Mouse (Mus musculus): ENCODE data around the gene Mob3b. TPM values are rescaled to one million over a fixed set of nuclear protein-coding genes. Genes with fewer than 3 reads are reported as not detected.
A peak's percentile ranks its signal among the peaks of the same experiment; 100 is the strongest.
"Not testable (repeated sequence)": the region's sequence is repeated elsewhere in the genome, so short reads cannot be mapped to it uniquely, and the experiment has no call there.

Gene Mob3b
- polyA plus RNA-seq, 1 experiment from 2014 or later, result 20.7 TPM

DNA sequence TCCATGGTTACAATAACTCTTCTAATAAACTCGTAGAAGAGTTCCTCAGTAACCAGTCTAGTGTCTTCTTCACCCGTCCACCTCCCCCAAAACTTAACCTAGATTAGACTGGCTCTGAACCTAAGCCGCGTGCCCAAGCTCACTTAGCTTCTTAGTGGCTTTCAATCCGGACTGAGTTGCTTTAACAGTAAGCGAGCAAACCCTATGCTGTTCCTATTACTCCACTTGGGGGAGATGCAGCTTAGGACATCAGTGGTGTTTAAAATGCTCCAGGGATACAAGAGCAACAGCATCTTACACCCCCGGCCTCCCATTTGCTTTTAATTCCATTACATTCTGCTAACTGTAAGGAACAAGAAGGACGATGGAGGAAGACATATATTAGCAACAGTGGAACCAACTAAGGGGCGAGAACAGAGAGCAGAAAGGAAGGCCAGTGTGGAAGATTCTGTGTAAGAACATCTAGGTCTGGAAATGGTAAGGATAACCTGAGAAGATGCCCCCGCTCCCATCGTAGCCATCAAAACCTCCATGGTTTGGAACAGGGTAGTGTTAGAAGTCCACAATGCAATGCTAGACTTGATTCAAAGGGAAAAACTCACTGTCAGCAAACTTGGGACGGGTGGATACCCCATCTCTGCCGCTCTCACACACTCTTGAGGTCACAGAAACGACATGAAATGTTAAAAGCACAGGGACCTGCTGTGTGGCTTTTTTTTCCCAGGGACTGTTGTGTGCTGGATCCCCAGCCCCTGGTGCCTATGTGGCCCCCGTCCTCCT, 196.3 kb downstream of the Mob3b start:
- H3K27ac ChIP-seq, result no peak overlapping the region
- H3K9ac ChIP-seq, result no peak overlapping the region
- no peak overlapping the region for H3K4me3 ChIP-seq (replicated peaks)
- H3K4me1 ChIP-seq, result peaks cover 7% of the 10 kb centered on the region; the same call in 1 of the 2 replicates
- no peaks in the 10 kb centered on the region for H3K27me3 ChIP-seq
- H3K9me3 ChIP-seq, result no peaks in the 10 kb centered on the region
- WGBS, result 79% methylated on average over 15 of the region's 15 CpGs
- H3K36me3 ChIP-seq (replicated peaks), result no peaks in the 10 kb centered on the region
- no peak overlapping the region; the same call in 1 of the 2 replicates for H3K4me2 ChIP-seq
- ATAC-seq (ENCODE audit: low FRiP score), result no peak

- H3K4me2 ChIP-seq, result no peak overlapping the region
- no peaks in the 10 kb centered on the region for H3K27me3 ChIP-seq
- 84% methylated on average over 6 of the region's 6 CpGs for WGBS
- no peaks in the 10 kb centered on the region for H3K36me3 ChIP-seq (replicated peaks)
- peaks cover 7% of the 10 kb centered on the region; the same call in 1 of the 2 replicates for H3K4me1 ChIP-seq
- H3K27ac ChIP-seq, result no peak overlapping the region
- H3K9ac ChIP-seq, result no peak overlapping the region
- no peak for ATAC-seq (ENCODE audit: low FRiP score)
- no peak overlapping the region for H3K4me3 ChIP-seq (replicated peaks)
- no peaks in the 10 kb centered on the region for H3K9me3 ChIP-seq
Observed at GRCm38 (mm10) chr4:34959477-34959876, 197.8 kb downstream of the Mob3b start.

DNA sequence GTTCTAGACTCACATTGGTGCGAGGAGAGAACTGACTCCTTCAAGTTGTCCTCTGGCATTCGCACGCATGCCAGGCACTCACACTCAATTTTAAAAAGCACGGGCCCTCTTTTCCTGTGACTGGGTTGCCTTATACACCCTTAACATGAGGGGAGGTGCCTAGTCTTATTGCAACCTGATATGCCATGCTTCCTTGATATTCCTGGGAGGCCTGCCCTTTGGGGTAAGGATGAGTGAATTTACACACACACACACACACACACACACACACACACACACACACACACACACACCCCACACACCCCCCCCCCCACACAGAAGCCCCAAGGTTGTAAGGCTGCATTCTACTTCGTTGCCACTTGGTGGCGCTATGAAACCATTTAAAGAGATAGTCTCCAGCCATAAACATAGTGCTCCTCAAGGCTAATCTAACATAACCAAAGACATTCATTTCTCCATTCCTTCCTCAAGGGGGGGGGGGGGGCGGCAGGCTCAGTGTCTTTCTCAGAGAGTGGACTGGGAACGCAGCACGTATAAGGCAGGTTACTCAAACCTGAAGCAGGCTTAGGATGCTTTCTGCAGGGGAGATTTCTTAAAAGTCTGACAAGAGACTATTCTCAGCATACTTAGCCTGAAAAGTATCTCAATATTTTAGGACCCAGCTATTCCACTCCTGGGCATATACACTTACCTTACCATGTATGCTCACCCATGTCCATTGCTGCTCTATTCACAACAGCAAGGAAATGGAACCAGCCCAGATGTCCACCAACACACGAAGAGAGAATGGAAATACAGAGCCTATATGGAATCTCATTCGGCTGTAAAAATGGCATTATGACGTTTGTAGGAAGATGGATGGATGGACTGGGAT, 198.9 kb downstream of the Mob3b start:
- ATAC-seq (ENCODE audit: low FRiP score), result peak; percentile 60
- no peaks in the 10 kb centered on the region for H3K27me3 ChIP-seq
- peaks cover 3% of the 10 kb centered on the region; the same call in 1 of the 2 replicates for H3K36me3 ChIP-seq (replicated peaks)
- H3K4me1 ChIP-seq, result peaks cover 7% of the 10 kb centered on the region; the same call in 1 of the 2 replicates
- no peaks in the 10 kb centered on the region for H3K9me3 ChIP-seq
- H3K27ac ChIP-seq, result no peak overlapping the region
- 46% methylated on average over 12 of the region's 12 CpGs for WGBS
- no peak overlapping the region for H3K9ac ChIP-seq
- H3K4me3 ChIP-seq (replicated peaks), result no peak overlapping the region
- no peak overlapping the region for H3K4me2 ChIP-seq

GRCm38 (mm10) chr4:34953716-34954115, 203.6 kb downstream of the Mob3b start:
- Histone ChIP-seq H3K4me1 (0 out of 2 replicates have a peak, but pooled peaks cover 2% of the 10 kb centered on the region), H3K27me3 (no peaks in the 10 kb centered on the region), H3K27ac (no peak overlapping the region), H3K4me3 (replicated peaks) (no peak overlapping the region), H3K4me2 (no peak overlapping the region), H3K36me3 (replicated peaks) (peaks cover 5% of the 10 kb centered on the region; the same call in 1 of the 2 replicates), H3K9me3 (no peaks in the 10 kb centered on the region), H3K9ac (no peak overlapping the region)
- ATAC-seq (ENCODE audit: low FRiP score), result no peak
- 82% methylated on average over 10 of the region's 10 CpGs for WGBS

- Histone ChIP-seq H3K4me1 (no peaks in the 10 kb centered on the region), H3K36me3 (replicated peaks) (no peaks in the 10 kb centered on the region), H3K9ac (no peak overlapping the region), H3K9me3 (no peaks in the 10 kb centered on the region), H3K27me3 (no peaks in the 10 kb centered on the region), H3K4me2 (no peak overlapping the region), H3K4me3 (replicated peaks) (no peak overlapping the region), H3K27ac (no peak overlapping the region)
- no peak for ATAC-seq (ENCODE audit: low FRiP score)
Observed at GRCm38 (mm10) chr4:34947181-34947580, 210.1 kb downstream of the Mob3b start.

DNA sequence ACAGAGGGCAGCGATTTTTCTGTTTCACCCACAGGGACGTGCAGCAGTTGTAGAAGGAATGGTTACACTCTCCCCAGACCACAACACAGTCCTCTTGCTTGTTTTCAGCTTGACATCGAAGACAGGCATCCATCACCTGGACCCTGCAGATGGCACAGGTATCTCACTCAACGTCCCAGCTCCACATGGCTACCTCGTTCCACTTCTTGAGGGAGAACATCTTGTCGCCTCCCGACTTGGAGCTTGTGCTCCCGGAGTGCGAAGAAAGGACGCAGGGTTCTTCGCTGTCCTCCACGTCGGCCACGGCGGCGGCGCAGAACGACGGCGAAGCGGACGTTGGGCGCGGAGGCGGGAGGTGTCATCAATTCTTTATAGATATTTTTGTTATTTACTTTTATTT, 216.2 kb downstream of the Mob3b start:
- ATAC-seq (ENCODE audit: low FRiP score), result no peak
- H3K4me3 ChIP-seq (replicated peaks), result no peak overlapping the region
- 96% methylated on average over 25 of the region's 25 CpGs for WGBS

GRCm38 (mm10) chr4:34928386-34928785, 228.9 kb downstream of the Mob3b start:
- H3K9ac ChIP-seq; H3K4me2 ChIP-seq; H3K4me3 ChIP-seq (replicated peaks); H3K27ac ChIP-seq; H3K9me3 ChIP-seq; H3K4me1 ChIP-seq; H3K27me3 ChIP-seq; ATAC-seq (ENCODE audit: low FRiP score); H3K36me3 ChIP-seq (replicated peaks): not testable (repeated sequence)
- 78% methylated on average over 7 of the region's 7 CpGs for WGBS

More for the DNA sequence above, 216.2 kb downstream of the Mob3b start:
- no peaks in the 10 kb centered on the region for H3K36me3 ChIP-seq (replicated peaks)
- no peaks in the 10 kb centered on the region for H3K9me3 ChIP-seq
- H3K4me1 ChIP-seq, result no peaks in the 10 kb centered on the region
- no peaks in the 10 kb centered on the region for H3K27me3 ChIP-seq
- no peak overlapping the region for H3K27ac ChIP-seq
- H3K9ac ChIP-seq, result no peak overlapping the region
- H3K4me2 ChIP-seq, result no peak overlapping the region

DNA sequence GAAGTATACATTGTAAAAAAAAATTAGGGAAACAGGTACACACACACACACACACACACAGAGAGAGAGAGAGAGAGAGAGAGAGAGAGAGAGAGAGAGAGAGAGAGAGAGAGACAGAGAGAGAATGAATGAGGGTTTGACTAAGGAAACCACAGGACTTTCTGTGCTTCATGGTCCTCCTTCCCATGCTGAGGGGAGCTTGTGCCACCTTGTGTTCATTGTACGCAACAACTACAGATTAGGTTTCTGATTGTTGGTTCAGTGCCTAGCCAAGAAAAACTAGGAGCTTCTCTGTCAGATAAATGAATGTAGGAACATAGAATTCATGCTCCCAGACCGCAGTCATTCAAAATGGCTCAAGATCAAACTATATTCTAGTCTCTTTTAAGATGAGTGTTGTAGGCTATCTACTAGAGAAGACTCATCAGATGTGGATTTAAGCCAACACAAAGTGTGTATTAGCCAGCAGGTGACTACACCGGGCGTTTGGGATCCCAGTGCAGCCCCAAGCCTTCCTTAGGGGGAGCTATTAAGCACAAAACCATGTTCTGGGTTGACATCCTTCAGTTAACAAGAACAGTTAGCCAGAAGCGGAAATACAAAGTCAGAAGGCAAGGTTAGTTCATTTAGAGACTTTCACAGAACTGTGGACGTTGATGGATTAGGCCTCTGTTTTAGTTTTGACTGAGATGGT, 235.0 kb downstream of the Mob3b start:
- 67% methylated on average over 6 of the region's 6 CpGs for WGBS
- ATAC-seq (ENCODE audit: low FRiP score), result no peak
- no peak overlapping the region for H3K4me2 ChIP-seq

DNA sequence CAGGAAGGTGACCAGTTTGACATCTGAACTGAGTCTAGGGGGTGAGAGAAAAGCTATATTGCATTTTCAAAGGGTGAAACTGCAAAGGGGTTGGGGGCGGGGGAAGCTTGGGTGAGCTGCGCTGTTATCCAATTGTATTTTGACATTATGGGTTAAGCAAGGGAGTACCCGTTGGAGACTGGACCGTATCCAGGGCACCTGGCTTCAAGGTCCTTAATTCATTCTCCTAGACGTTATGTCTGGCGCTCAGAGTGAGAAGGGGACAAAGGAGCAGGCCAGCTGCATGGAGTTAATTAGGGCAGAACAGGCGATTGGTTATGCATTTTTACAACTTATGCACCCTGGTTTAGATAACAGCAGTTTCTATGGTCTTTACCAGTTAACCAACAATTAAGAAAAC, 239.9 kb downstream of the Mob3b start:
- no peak overlapping the region for H3K4me3 ChIP-seq (replicated peaks)
- WGBS, result 32% methylated on average over 7 of the region's 7 CpGs

More for the DNA sequence above, 235.0 kb downstream of the Mob3b start:
- H3K36me3 ChIP-seq (replicated peaks), result no peaks in the 10 kb centered on the region
- H3K27ac ChIP-seq, result no peak overlapping the region
- no peak overlapping the region for H3K4me3 ChIP-seq (replicated peaks)
- H3K9me3 ChIP-seq, result no peaks in the 10 kb centered on the region
- no peaks in the 10 kb centered on the region for H3K4me1 ChIP-seq
- no peak overlapping the region for H3K9ac ChIP-seq
- no peaks in the 10 kb centered on the region for H3K27me3 ChIP-seq

GRCm38 (mm10) chr4:34912171-34912570, 245.1 kb downstream of the Mob3b start:
- no peaks in the 10 kb centered on the region for H3K36me3 ChIP-seq (replicated peaks)
- H3K4me1 ChIP-seq, result no peaks in the 10 kb centered on the region
- ATAC-seq (ENCODE audit: low FRiP score), result no peak
- no peaks in the 10 kb centered on the region for H3K9me3 ChIP-seq
- H3K4me2 ChIP-seq, result no peak overlapping the region
- no peak overlapping the region for H3K9ac ChIP-seq
- no peak overlapping the region for H3K27ac ChIP-seq
- H3K27me3 ChIP-seq, result no peaks in the 10 kb centered on the region
- 86% methylated on average over 3 of the region's 3 CpGs for WGBS
- H3K4me3 ChIP-seq (replicated peaks), result no peak overlapping the region

More for the DNA sequence above, 239.9 kb downstream of the Mob3b start:
- Histone ChIP-seq H3K9me3 (no peaks in the 10 kb centered on the region), H3K4me1 (no peaks in the 10 kb centered on the region), H3K36me3 (replicated peaks) (no peaks in the 10 kb centered on the region), H3K27ac (no peak overlapping the region), H3K27me3 (no peaks in the 10 kb centered on the region), H3K4me2 (no peak overlapping the region), H3K9ac (no peak overlapping the region)
- no peak for ATAC-seq (ENCODE audit: low FRiP score)

DNA sequence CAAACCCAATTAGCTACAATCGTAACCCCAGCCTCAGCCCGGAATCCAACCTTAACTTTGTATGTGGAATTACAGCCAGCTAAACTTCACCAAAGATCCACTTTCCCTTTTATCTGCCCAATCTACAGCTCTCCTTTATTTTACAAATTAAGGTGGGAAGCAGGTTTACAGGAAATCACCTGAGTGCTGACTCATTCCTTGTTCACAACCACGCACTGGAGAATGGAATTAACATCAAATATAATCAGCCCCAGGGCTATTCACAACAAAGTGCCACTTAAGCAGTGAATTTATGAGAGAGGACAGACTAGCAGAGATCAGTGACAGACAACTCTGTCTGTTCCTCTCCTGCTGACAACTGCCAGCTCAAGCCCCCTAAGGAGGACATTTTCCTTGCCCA, 245.9 kb downstream of the Mob3b start:
- WGBS, result 78% methylated on average over 3 of the region's 3 CpGs
- H3K4me3 ChIP-seq (replicated peaks), result no peak overlapping the region
- H3K27ac ChIP-seq, result no peak overlapping the region
- no peaks in the 10 kb centered on the region for H3K27me3 ChIP-seq
- H3K9ac ChIP-seq, result no peak overlapping the region
- no peaks in the 10 kb centered on the region for H3K9me3 ChIP-seq
- H3K4me1 ChIP-seq, result 0 out of 2 replicates have a peak, but pooled peaks cover 2% of the 10 kb centered on the region
- no peak overlapping the region for H3K4me2 ChIP-seq
- no peak for ATAC-seq (ENCODE audit: low FRiP score)
- no peaks in the 10 kb centered on the region for H3K36me3 ChIP-seq (replicated peaks)

- no peaks in the 10 kb centered on the region for H3K36me3 ChIP-seq (replicated peaks)
- no peaks in the 10 kb centered on the region for H3K9me3 ChIP-seq
- 94% methylated on average over 7 of the region's 7 CpGs for WGBS
- H3K4me2 ChIP-seq, result no peak overlapping the region
- ATAC-seq (ENCODE audit: low FRiP score), result no peak
- H3K9ac ChIP-seq, result no peak overlapping the region
- no peak overlapping the region for H3K27ac ChIP-seq
- 0 out of 2 replicates have a peak, but pooled peaks cover 2% of the 10 kb centered on the region for H3K4me1 ChIP-seq
- H3K4me3 ChIP-seq (replicated peaks), result no peak overlapping the region
- 0 out of 2 replicates have a peak, but pooled peaks cover 3% of the 10 kb centered on the region for H3K27me3 ChIP-seq
Observed at GRCm38 (mm10) chr4:34908127-34908526, 249.2 kb downstream of the Mob3b start.
